Mouse (Mus musculus) G1E (cell line): ENCODE measurements around the gene Eid2. TPM values are rescaled to one million over a fixed set of nuclear protein-coding genes. Genes with fewer than 3 reads are reported as not detected.

Experiments
- ATAC-seq: 2 replicates; pipeline ENCODE4 v1.8.0; 2016; ENCODE audit warnings: mild to moderate bottlenecking; ENCODE audit not compliant: insufficient number of reproducible peaks, poor library complexity, low FRiP score, severe bottlenecking; ENCODE audit errors: extremely low read depth
- DNase-seq: peaks from one replicate; pipeline ENCODE4 v3.0.0; 2012; ENCODE audit warnings: low spot score
- H3K27me3 ChIP-seq: 2 replicates; pipeline ENCODE4 v1.6.1; 2012; ENCODE audit warnings: mild to moderate bottlenecking, low read length, inconsistent platforms; ENCODE audit not compliant: insufficient read depth
- H3K36me3 ChIP-seq: replicated peaks from 2 replicates; pipeline ENCODE3; 2012; ENCODE audit warnings: mild to moderate bottlenecking, inconsistent platforms
- H3K4me1 ChIP-seq: 2 replicates; pipeline ENCODE4 v1.6.1; 2012; ENCODE audit warnings: low read depth, low read length, inconsistent platforms, mixed read lengths; ENCODE audit not compliant: insufficient read depth
- H3K4me3 ChIP-seq: 2 replicates; pipeline ENCODE4 v1.5.1; 2012; ENCODE audit warnings: low read depth, mild to moderate bottlenecking, inconsistent platforms, low read length, moderate library complexity, mixed read lengths
- H3K9me3 ChIP-seq: replicated peaks from 2 replicates; pipeline ENCODE4 v1.6.1; 2012; ENCODE audit warnings: inconsistent platforms
- CTCF ChIP-seq: IDR thresholded peaks from 2 replicates; pipeline ENCODE4 v1.5.1; 2012; ENCODE audit warnings: low read depth, low read length, inconsistent platforms, mixed read lengths
- GATA1 ChIP-seq: IDR thresholded peaks from 2 replicates; pipeline ENCODE4 v1.6.1; 2012; ENCODE audit warnings: borderline replicate concordance, low read length, inconsistent platforms, mixed read lengths
- GATA2 ChIP-seq: IDR thresholded peaks from 2 replicates; pipeline ENCODE4 v1.6.1; 2012; ENCODE audit warnings: low read depth, low read length, inconsistent platforms, borderline replicate concordance
- POLR2AphosphoS5 ChIP-seq: IDR thresholded peaks from 2 replicates; pipeline ENCODE4 v1.6.1; 2012; ENCODE audit warnings: low read depth, low read length, inconsistent platforms; ENCODE audit not compliant: insufficient replicate concordance
- TAL1 ChIP-seq: conservative IDR thresholded peaks from 2 replicates; pipeline ENCODE4 v1.6.1; 2012; ENCODE audit warnings: low read depth, low read length, inconsistent platforms, mixed read lengths
- polyA plus RNA-seq: library from polyadenylated mRNA; stranded (reverse); fragments of >175 nt; gene quantifications from 2 replicates; pipeline ENCODE4 v1.2.3, GENCODE M21; 2012
- total RNA-seq, 2 experiments: library from RNA; stranded (forward) in 1 of 2; stranded (reverse) in 1 of 2; fragments of 200-1000 nt in 1 of 2; fragments of >200 nt in 1 of 2; fragmentation: Nextera tagmentation in 1 of 2; gene quantifications; 2 replicates each; pipeline ENCODE4 v1.2.3; 2014 to 2017

Gene Eid2
- total and polyA plus RNA-seq, 3 experiments = 18.0 to 51.7 (median 23.5) TPM

DNA sequence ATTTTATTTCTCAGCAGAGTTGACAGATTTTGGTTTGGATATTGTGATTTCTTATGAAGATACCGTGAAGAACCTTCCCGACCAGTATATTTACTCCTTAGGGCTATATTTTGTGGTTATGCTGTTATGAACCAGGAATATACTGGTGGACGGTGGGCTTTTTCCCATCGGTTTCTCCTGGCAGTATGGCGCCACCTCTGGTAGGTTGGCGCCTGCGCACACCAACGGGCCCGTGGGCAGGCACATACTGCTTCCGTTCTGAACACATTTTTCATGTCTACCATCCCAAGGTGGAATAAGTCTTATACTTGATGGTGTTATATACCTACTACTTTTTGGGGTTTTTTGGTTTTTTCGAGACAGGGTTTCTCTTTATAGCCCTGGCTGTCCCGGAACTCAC, 1.7 kb downstream of the Eid2 start:
- no peak for DNase-seq
- Histone ChIP-seq H3K4me1 (peaks cover 3% of the 10 kb centered on the region; the same call in 1 of the 2 replicates), H3K27me3 (peaks cover 2% of the 10 kb centered on the region), H3K4me3 (peak overlapping the region; percentile 52; the same call in 1 of the 2 replicates), H3K36me3 (peaks cover 31% of the 10 kb centered on the region), H3K9me3 (no peaks in the 10 kb centered on the region; the same call in 1 of the 2 replicates)
- TF ChIP-seq CTCF (peak; percentile 42), POLR2AphosphoS5 (no peak)
- no peak for ATAC-seq

DNA sequence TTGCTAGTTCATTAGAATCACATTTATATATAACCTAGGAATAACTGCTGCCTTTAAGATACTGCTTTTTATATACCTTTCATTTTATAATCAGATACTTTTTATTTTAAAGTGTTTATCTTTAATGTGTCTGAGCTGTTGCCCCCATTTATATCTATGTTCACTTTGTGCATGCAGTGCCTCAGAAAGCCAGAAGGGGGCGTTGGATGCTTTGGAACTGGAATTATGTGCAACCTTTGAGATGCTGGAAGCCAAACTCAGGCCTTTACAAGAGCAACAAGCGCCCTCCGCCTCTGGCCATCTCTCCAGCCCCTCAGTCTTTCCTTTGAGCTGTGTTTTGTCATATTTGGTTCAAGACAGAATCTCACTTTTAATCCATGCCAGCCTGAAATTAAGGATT, 4.1 kb downstream of the Eid2 start:
- Histone ChIP-seq H3K4me1 (peaks cover 3% of the 10 kb centered on the region; the same call in 1 of the 2 replicates), H3K27me3 (peaks cover 7% of the 10 kb centered on the region), H3K4me3 (no peak overlapping the region), H3K36me3 (peaks cover 31% of the 10 kb centered on the region), H3K9me3 (no peaks in the 10 kb centered on the region; the same call in 1 of the 2 replicates)
- DNase-seq (no peak), ATAC-seq (no peak)
- TF ChIP-seq GATA2 (no peak), POLR2AphosphoS5 (no peak), CTCF (0 out of 2 replicates have a peak, but pooled peaks have one; percentile 18)

DNA sequence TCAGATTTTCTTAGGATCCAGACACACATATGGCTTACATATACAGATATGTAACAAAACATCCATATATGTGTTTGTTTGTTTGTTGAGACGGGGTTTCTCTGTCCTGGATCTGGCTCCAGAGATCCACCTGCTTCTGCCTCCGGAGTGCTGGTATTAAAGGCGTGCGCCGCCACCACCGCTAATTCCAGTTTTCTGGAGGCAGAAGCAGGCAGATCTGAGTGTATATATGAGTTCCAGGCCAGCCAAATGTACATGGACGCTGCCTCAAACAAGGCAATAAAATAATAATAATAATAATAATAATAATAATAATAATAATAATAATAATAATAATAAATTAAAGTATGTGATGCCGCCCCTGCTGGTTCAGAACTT, 9.5 kb downstream of the Eid2 start:
- Histone ChIP-seq H3K9me3 (no peaks in the 10 kb centered on the region), H3K4me3 (peak overlapping the region; percentile 81; the same call in 1 of the 2 replicates), H3K4me1 (peaks cover 16% of the 10 kb centered on the region), H3K27me3 (peaks cover 5% of the 10 kb centered on the region), H3K36me3 (peaks cover 22% of the 10 kb centered on the region)
- ATAC-seq (no peak), DNase-seq (no peak)
- TF ChIP-seq GATA1 (no peak), POLR2AphosphoS5 (no peak), CTCF (no peak)

DNA sequence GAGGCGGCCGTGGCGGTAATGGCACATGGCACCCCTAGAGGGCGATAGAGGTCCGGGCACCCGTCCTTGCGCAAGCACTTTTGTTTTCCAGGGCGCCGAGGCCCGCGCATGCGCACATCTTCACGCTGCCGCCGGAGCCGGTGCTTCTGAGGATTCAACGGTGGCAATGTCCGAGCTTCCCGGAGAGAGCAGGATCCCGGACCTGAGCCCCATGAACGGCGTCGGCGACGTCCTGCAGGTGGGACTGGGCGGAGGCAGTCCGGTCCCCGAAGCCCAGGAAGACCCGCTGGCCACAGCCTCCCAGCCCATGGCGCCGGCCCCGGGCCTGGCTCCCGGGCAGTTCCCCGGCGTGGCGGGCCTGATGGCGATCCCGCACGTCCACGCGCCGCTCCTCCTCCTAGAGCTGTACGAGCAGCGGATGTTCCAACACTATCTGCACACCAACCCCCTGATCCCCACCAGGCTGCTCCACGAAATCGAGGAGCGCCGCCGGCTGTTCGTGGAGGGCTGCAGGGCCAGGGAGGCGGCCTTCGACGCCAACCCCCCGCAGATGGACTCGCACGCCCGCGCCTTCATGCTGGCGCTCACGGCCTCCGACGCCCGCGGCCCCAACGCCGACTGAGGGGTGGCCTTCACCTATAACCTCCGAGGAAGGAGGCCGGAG, 10.1 kb downstream of the Eid2 start, which contains the start of gene Eid2b:
Eid2b (plus strand) TSS at position 125 of the 664 bp plus-strand sequence.
- Histone ChIP-seq H3K27me3 (peaks cover 5% of the 10 kb centered on the region), H3K36me3 (peaks cover 17% of the 10 kb centered on the region), H3K4me1 (peaks cover 16% of the 10 kb centered on the region), H3K4me3 (peak within 1 kb of the TSS; percentile 81), H3K9me3 (no peaks in the 10 kb centered on the region)
- no peak for TF ChIP-seq GATA1
- no peak for TF ChIP-seq POLR2AphosphoS5
- TF ChIP-seq CTCF = peak; percentile 79
- TF ChIP-seq GATA2 = no peak
- TF ChIP-seq TAL1 = no peak
- peak; percentile 94 for DNase-seq
- ATAC-seq = peak; percentile 60; the same call in 1 of the 2 replicates

DNA sequence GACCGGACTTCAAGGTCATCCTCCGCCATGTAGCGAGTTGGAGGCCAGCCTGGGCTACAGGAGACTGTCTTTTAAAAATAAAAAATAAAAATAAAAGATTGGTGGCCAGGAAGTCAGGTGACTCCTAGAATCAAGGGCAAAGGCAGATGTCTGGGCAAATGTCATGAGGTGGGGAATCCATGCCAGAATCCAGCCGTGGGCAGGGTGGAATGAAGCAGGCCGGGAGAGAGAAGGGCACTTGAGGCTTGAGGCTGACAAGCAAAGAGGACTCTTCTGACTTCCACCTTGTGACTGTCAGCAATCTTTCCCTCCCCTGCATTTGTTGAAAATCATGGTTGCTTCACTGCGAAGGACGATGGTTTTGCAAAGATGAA, 10.6 kb downstream of the Eid2 start:
- Histone ChIP-seq H3K4me1 (peaks cover 16% of the 10 kb centered on the region), H3K9me3 (no peaks in the 10 kb centered on the region), H3K27me3 (peaks cover 5% of the 10 kb centered on the region), H3K36me3 (peaks cover 11% of the 10 kb centered on the region), H3K4me3 (peak overlapping the region; percentile 81)
- no peak for TF ChIP-seq POLR2AphosphoS5
- no peak for TF ChIP-seq CTCF
- TF ChIP-seq TAL1 = no peak
- no peak for TF ChIP-seq GATA1
- TF ChIP-seq GATA2 = no peak
- ATAC-seq (no peak), DNase-seq (no peak)

DNA sequence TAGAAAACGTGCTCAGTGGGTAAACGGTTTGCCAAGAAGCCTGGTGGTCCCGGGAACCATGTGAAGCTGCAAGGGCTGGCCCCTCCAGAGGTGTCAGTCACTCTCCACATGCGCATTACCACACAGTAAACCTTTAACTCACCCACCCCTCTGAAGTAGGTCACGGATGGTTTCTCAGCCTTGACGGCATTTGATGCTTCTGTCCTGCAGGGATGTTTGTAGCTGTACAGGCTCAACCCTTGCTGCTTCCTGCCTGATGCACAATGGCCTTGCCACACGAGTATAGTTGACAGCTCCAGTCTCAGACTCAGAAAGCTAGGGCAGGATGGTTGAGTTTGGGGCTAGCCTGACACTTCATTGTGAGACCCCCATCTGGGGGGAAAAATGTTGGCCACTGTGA, 12.9 kb downstream of the Eid2 start:
- TF ChIP-seq CTCF = no peak
- TF ChIP-seq TAL1 = no peak
- TF ChIP-seq POLR2AphosphoS5 = no peak
- no peak for TF ChIP-seq GATA2
- no peak for TF ChIP-seq GATA1

DNA sequence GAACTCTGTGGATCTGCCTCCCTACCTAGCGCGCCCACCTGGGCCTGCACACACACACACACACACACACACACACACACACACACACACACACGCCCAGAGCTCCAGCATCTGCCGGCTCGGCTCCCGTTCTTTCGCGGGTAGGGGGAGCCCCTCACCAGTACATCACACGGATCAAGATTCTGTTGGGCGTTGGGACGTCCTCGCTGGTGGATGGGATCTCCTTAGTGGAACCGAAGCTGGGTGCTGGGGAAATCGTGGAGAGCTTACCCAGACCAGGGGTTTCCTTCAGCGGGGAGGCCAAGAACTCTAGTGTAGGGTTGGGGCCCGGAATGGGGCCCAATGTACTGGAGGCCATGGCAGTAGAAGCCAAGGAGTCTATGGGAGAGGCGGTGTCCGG, 22.5 kb downstream of the Eid2 start:
- ATAC-seq (no peak), DNase-seq (no peak)
- TF ChIP-seq TAL1 (no peak), GATA2 (no peak), POLR2AphosphoS5 (no peak), CTCF (no peak), GATA1 (no peak)
- Histone ChIP-seq H3K4me3 (no peak overlapping the region), H3K4me1 (peaks cover 12% of the 10 kb centered on the region), H3K9me3 (peaks cover 14% of the 10 kb centered on the region), H3K36me3 (no peaks in the 10 kb centered on the region), H3K27me3 (peaks cover 66% of the 10 kb centered on the region)

More for the DNA sequence above, 12.9 kb downstream of the Eid2 start:
- Histone ChIP-seq H3K27me3 (peaks cover 8% of the 10 kb centered on the region), H3K4me1 (peaks cover 16% of the 10 kb centered on the region), H3K36me3 (peaks cover 7% of the 10 kb centered on the region), H3K9me3 (no peaks in the 10 kb centered on the region), H3K4me3 (no peak overlapping the region)
- DNase-seq = no peak
- ATAC-seq = no peak
